Mouse (Mus musculus) G1E (cell line): ENCODE results near the gene Rhoj. TPM values are rescaled to one million over a fixed set of nuclear protein-coding genes. Genes with fewer than 3 reads are reported as not detected.

Experiments
- ATAC-seq: 2 replicates; pipeline ENCODE4 v1.8.0; 2016; ENCODE audit warnings: mild to moderate bottlenecking; ENCODE audit not compliant: insufficient number of reproducible peaks, poor library complexity, low FRiP score, severe bottlenecking; ENCODE audit errors: extremely low read depth
- DNase-seq: peaks from one replicate; pipeline ENCODE4 v3.0.0; 2012; ENCODE audit warnings: low spot score
- H3K27me3 ChIP-seq: 2 replicates; pipeline ENCODE4 v1.6.1; 2012; ENCODE audit warnings: mild to moderate bottlenecking, low read length, inconsistent platforms; ENCODE audit not compliant: insufficient read depth
- H3K36me3 ChIP-seq: replicated peaks from 2 replicates; pipeline ENCODE3; 2012; ENCODE audit warnings: mild to moderate bottlenecking, inconsistent platforms
- H3K4me1 ChIP-seq: 2 replicates; pipeline ENCODE4 v1.6.1; 2012; ENCODE audit warnings: low read depth, low read length, inconsistent platforms, mixed read lengths; ENCODE audit not compliant: insufficient read depth
- H3K4me3 ChIP-seq: 2 replicates; pipeline ENCODE4 v1.5.1; 2012; ENCODE audit warnings: low read depth, mild to moderate bottlenecking, inconsistent platforms, low read length, moderate library complexity, mixed read lengths
- H3K9me3 ChIP-seq: replicated peaks from 2 replicates; pipeline ENCODE4 v1.6.1; 2012; ENCODE audit warnings: inconsistent platforms
- CTCF ChIP-seq: IDR thresholded peaks from 2 replicates; pipeline ENCODE4 v1.5.1; 2012; ENCODE audit warnings: low read depth, low read length, inconsistent platforms, mixed read lengths
- GATA1 ChIP-seq: IDR thresholded peaks from 2 replicates; pipeline ENCODE4 v1.6.1; 2012; ENCODE audit warnings: borderline replicate concordance, low read length, inconsistent platforms, mixed read lengths
- GATA2 ChIP-seq: IDR thresholded peaks from 2 replicates; pipeline ENCODE4 v1.6.1; 2012; ENCODE audit warnings: low read depth, low read length, inconsistent platforms, borderline replicate concordance
- POLR2AphosphoS5 ChIP-seq: IDR thresholded peaks from 2 replicates; pipeline ENCODE4 v1.6.1; 2012; ENCODE audit warnings: low read depth, low read length, inconsistent platforms; ENCODE audit not compliant: insufficient replicate concordance
- TAL1 ChIP-seq: conservative IDR thresholded peaks from 2 replicates; pipeline ENCODE4 v1.6.1; 2012; ENCODE audit warnings: low read depth, low read length, inconsistent platforms, mixed read lengths
- polyA plus RNA-seq: library from polyadenylated mRNA; stranded (reverse); fragments of >175 nt; gene quantifications from 2 replicates; pipeline ENCODE4 v1.2.3, GENCODE M21; 2012
- total RNA-seq, 2 experiments: library from RNA; stranded (forward) in 1 of 2; stranded (reverse) in 1 of 2; fragments of 200-1000 nt in 1 of 2; fragments of >200 nt in 1 of 2; fragmentation: Nextera tagmentation in 1 of 2; gene quantifications; 2 replicates each; pipeline ENCODE4 v1.2.3; 2014 to 2017

Gene Rhoj
- total and polyA plus RNA-seq, 3 experiments = 0.22 TPM; not detected in 2

DNA sequence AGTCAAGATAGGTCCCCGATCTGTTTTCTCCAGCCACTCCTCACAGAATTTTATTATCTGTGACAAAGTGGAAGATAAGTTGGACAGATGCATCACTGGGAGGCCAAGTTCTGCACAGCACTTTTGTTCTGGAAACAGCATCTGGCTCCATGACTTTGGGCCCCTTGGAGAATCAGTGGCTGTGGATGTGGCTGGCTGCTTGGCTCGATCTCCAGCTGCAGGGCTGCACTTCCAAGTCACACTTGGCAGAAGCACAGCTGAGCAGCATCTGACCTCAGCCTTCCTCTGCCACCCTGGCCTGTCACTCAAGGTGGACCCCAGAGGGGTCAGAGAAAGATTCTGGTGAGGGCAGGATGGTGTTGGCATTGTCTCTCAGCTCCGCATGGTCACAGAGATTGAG, 22.0 kb upstream of the Rhoj start:
- TF ChIP-seq CTCF (no peak), GATA2 (no peak), POLR2AphosphoS5 (no peak), TAL1 (no peak)
- peaks cover 10% of the 10 kb centered on the region; the same call in 1 of the 2 replicates for H3K27me3 ChIP-seq
- ATAC-seq (no peak), DNase-seq (no peak)
- H3K36me3 ChIP-seq = no peaks in the 10 kb centered on the region
- H3K4me3 ChIP-seq = no peak overlapping the region
- H3K9me3 ChIP-seq = no peaks in the 10 kb centered on the region
- H3K4me1 ChIP-seq = peaks cover 3% of the 10 kb centered on the region

DNA sequence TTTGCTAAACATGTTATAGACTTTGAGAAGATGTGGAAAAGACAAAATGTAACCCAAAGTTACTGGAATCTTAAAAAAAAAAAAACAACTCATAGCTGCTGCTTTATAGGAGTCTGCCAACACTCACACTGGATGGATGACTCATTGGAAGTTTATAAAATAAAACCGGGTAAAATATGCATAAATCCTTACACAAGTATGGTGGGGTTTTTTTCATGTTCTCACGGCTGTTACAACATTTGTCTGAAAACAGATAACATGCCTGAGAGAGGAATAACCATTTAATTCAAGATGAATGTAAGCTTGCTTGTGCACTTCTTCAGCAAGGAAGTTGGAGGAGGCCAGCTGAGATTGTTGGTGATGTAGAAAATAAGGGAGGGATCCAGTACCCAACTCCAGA, 17.6 kb upstream of the Rhoj start:
- no peaks in the 10 kb centered on the region for H3K9me3 ChIP-seq
- no peak overlapping the region for H3K4me3 ChIP-seq
- DNase-seq (no peak), ATAC-seq (no peak)
- peaks cover 3% of the 10 kb centered on the region for H3K4me1 ChIP-seq
- no peak for TF ChIP-seq POLR2AphosphoS5
- TF ChIP-seq GATA1 = no peak
- no peak for TF ChIP-seq GATA2
- TF ChIP-seq CTCF = no peak
- no peak for TF ChIP-seq TAL1
- H3K36me3 ChIP-seq = no peaks in the 10 kb centered on the region
- peaks cover 13% of the 10 kb centered on the region; the same call in 1 of the 2 replicates for H3K27me3 ChIP-seq

DNA sequence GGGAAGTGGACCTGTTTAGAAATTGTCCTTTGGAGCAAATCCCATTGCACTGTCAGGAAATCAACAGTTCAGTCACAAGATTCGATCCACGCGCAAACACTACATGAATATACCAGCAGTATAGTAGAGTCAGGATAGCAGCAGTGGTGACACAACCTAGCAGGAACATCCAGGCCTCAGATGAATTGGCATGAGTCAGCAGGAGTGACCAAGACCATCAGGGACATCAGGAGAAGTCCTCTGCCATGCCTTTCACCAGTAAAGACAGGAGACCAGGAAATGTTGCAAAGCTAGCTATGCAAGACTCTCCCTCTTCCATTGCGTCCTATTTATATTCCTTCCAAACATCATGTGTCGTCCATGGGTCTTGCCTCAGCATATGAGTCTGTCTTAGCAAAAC, 16.6 kb upstream of the Rhoj start:
- DNase-seq = no peak
- no peaks in the 10 kb centered on the region for H3K36me3 ChIP-seq
- H3K9me3 ChIP-seq = no peaks in the 10 kb centered on the region
- no peak overlapping the region for H3K4me3 ChIP-seq
- H3K27me3 ChIP-seq = peaks cover 9% of the 10 kb centered on the region; the same call in 1 of the 2 replicates
- TF ChIP-seq GATA2 = no peak
- no peak for TF ChIP-seq TAL1
- no peak for TF ChIP-seq CTCF
- TF ChIP-seq POLR2AphosphoS5 = no peak
- no peak for TF ChIP-seq GATA1
- H3K4me1 ChIP-seq = no peaks in the 10 kb centered on the region
- no peak for ATAC-seq

DNA sequence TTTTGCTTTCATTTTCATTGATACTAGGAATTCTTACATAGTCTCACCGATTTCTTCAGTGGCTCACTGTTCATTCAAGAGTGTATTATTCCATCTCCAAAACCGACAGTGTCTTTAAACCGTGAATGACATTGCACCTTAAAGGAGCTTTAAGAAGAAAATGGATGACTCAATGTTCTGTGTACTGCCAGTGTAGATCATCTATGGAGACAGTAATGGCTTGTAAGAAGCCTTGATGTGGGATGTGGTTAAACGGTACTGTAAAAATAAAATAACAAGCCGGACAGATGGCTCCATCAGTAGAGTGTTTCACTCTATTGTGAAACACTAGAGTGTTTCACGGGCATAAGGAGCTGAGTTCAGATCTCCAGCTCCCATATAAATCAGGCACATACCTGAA, 15.2 kb upstream of the Rhoj start:
- no peak for ATAC-seq
- DNase-seq = no peak
- Histone ChIP-seq H3K4me1 (peaks cover 2% of the 10 kb centered on the region), H3K9me3 (no peaks in the 10 kb centered on the region), H3K27me3 (peaks cover 3% of the 10 kb centered on the region; the same call in 1 of the 2 replicates), H3K4me3 (no peak overlapping the region), H3K36me3 (no peaks in the 10 kb centered on the region)
- TF ChIP-seq CTCF = no peak
- no peak for TF ChIP-seq GATA1

GRCm38 (mm10) chr12:75299865-75300264, 8.3 kb upstream of the Rhoj start:
- Histone ChIP-seq H3K36me3 (no peaks in the 10 kb centered on the region), H3K27me3 (peaks cover 8% of the 10 kb centered on the region; the same call in 1 of the 2 replicates), H3K9me3 (no peaks in the 10 kb centered on the region), H3K4me3 (no peak overlapping the region), H3K4me1 (peaks cover 14% of the 10 kb centered on the region)
- TF ChIP-seq TAL1 = peak; percentile 26; the same call in 1 of the 2 replicates
- TF ChIP-seq POLR2AphosphoS5 = no peak
- DNase-seq = no peak
- no peak for ATAC-seq

- no peaks in the 10 kb centered on the region for H3K9me3 ChIP-seq
- TF ChIP-seq GATA2 (no peak), POLR2AphosphoS5 (no peak), TAL1 (no peak), CTCF (no peak), GATA1 (no peak)
- H3K27me3 ChIP-seq = peaks cover 21% of the 10 kb centered on the region; the same call in 1 of the 2 replicates
- no peaks in the 10 kb centered on the region for H3K36me3 ChIP-seq
- H3K4me3 ChIP-seq = no peak overlapping the region
- DNase-seq = no peak
- peaks cover 8% of the 10 kb centered on the region for H3K4me1 ChIP-seq
- ATAC-seq = no peak
Observed at GRCm38 (mm10) chr12:75304132-75304531, 4.0 kb upstream of the Rhoj start.

- no peak overlapping the region for H3K4me3 ChIP-seq
- H3K9me3 ChIP-seq = no peaks in the 10 kb centered on the region
- no peak for TF ChIP-seq GATA2
- no peak for TF ChIP-seq TAL1
- TF ChIP-seq POLR2AphosphoS5 = no peak
- no peak for TF ChIP-seq CTCF
- no peak for TF ChIP-seq GATA1
- H3K36me3 ChIP-seq = no peaks in the 10 kb centered on the region
- peaks cover 15% of the 10 kb centered on the region; the same call in 1 of the 2 replicates for H3K27me3 ChIP-seq
- peaks cover 14% of the 10 kb centered on the region for H3K4me1 ChIP-seq
- ATAC-seq (no peak), DNase-seq (no peak)
Observed at GRCm38 (mm10) chr12:75309756-75310155, 1.6 kb downstream of the Rhoj start.
